Mouse (Mus musculus) ES-Bruce4 (cell line): Measurements from ENCODE around the gene Arhgap15.

Experiments
- CTCF ChIP-seq: IDR thresholded peaks from one replicate; pipeline ENCODE4 v1.8.1; 2011; ENCODE audit warnings: low read depth, low read length
- EP300 ChIP-seq: IDR thresholded peaks from 2 replicates; pipeline ENCODE4 v1.6.1; 2011; ENCODE audit warnings: low read depth, low read length; ENCODE audit not compliant: insufficient read depth
- POLR2A ChIP-seq: IDR thresholded peaks from one replicate; pipeline ENCODE4 v1.8.1; 2011; ENCODE audit warnings: low read length; ENCODE audit not compliant: insufficient read depth

DNA sequence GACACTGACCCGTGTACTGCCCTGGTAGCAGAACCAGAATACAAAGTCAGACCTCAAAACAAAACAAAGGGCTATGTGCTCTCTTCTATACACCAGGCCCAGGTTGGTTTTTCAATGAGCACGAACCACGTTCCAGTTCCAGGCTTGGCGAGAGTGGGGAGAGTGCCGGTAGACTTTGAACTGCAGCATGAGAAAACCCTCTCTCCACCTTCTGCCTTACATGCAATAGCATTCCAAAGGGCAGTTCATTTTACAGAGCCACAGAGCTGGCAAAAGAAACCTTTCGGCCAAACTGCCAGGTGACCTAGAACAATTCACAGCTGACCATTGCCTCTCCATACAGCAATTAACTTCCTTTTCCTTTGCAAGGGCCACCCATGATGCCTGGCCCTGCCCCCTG, 353.7 kb downstream of the Arhgap15 start:
- no peak for TF ChIP-seq CTCF
- TF ChIP-seq POLR2A: no peak
- TF ChIP-seq EP300: no peak
